Mouse (Mus musculus) lung, postnatal 25 days (tissue): ENCODE measurements around the gene Eva1c.

Source experiments
- DNase-seq: peaks from one replicate; pipeline ENCODE4 v3.0.0; 2022; ENCODE audit warnings: low spot score

Eva1c gene

DNA sequence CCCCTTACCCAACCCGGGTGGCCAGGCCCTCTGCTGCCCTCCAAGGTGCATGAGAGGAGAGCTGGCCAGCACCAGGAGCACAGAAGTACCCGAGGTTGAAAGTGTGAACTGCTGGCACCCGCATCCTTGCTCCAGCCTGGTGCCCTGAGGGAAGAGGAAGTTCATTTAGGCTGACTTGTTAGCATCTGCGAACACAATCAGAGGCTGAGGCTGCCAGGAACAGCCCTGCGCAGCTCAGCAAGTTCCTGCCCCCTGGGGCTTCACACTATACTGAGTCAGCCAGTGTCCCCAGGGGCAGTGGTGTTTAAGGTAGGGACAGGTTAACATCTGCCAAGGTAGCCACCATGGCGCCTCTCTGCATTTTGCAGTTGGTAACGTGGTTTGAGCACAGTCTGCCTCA lies 41.6 kb downstream of the Eva1c start:
- DNase-seq, result no peak

DNA sequence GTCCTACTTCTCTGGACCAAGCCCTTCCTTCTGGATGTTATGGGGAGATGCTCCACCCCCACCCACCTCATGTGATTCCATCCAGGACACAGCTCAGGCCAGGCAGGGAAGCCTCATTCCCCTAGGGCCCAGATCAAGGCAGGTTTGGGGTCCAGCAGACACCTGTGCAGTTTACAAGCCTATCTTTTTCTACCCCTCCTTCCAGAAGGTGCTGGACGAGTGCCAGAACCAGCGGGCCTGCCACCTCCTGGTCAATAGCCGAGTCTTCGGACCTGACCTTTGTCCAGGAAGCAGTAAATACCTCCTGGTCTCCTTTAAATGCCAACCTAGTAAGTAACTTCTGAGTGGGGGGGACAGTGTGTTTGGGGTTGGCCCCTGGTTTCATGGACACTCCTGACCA lies 42.8 kb downstream of the Eva1c start:
- DNase-seq, result no peak

DNA sequence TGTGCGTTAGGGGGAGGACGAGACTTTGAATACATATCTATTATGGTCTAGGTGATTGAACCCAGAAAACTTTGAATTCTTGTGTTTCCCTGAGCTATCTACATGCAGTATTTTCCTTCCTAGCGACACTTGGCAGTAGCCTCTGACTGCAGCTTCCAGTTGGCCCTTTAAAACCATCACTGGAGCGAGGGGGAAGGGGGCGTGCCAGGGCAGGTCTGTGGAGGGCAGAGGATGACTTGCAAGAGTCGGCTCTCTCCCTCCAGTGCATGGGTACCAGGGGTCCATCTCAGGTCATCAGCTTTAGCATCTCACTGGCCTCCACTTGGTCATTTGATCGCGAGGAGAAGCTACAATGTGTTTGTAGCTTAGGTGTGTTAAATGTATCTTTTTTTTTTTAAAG lies 46.4 kb downstream of the Eva1c start:
- DNase-seq, result no peak

DNA sequence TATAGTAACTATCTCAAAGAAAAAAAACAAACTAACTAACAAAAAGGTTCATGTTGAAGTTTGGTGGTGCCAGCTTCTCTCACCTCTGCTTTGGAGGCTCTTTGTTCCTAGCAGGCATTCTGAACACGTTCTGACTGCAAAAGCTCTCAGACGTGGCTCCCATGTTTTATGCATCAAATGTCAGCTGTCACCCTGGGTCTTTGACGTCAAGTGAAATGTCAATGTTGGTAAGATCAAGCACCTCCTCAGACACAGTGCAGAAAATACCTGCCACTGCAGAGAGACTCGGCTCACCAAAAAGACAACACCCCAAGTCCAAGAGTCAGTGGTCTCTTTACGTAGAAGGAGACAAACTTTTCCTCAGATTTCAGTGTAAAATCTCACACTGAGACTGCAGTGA lies 48.0 kb downstream of the Eva1c start:
- no peak for DNase-seq

DNA sequence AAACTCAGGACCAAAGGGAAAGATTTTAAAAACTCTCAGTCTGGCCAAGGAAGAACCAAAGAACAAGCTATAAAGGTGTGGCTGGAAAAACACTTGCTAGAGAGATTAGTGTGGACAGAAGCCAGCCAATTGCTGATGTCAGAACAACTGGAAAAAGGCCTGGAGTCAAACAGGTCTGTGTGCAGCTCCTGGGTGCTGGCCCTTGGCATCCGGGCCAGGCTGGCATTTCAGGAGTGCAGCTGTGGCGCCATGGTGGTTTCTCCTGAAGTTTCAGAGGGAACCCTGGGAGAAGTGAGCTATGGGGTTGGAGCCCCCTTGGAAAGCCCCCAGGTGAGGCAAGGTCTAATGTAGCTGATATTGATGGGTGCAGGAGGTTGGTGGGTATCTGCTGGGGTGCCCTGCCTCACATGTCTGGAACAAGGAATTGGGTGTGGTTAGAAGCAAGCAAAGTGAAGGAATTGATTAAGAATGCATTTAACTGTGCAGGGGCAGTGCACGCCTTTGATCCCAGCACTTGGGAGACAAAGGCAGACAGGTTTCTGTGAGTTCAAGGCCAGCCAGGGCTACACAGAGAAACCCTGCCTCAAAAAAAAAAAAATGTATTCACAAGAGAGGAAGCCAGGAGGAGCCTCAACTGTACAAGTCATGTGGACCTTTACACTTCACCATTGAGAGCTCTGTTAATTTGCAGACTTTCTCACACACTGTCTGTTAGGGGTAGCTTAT lies 51.8 kb downstream of the Eva1c start:
- no peak for DNase-seq

DNA sequence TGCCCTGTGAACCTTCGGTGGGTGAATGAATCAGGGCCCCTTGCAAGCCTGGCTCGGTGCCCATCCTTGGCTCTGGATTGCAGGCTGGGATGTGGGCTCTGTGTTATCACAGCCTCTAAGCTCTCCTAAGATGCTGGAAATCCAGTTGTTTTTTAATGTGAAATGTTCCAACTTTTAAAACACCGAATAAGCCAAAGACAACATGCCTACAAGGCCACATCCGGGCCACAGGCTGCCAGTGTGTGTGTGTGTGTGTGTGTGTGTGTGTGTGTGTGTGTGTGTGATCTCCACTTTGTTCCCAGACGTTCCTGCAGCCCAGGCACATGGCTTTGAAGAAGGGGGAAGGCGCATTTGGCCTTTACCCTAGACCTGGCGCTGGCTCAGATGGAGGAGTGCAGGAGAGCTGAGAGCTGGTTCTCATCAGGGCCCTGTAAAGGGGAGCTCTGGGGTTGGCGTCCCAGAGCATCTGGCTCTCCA lies 56.0 kb downstream of the Eva1c start:
- no peak for DNase-seq

DNA sequence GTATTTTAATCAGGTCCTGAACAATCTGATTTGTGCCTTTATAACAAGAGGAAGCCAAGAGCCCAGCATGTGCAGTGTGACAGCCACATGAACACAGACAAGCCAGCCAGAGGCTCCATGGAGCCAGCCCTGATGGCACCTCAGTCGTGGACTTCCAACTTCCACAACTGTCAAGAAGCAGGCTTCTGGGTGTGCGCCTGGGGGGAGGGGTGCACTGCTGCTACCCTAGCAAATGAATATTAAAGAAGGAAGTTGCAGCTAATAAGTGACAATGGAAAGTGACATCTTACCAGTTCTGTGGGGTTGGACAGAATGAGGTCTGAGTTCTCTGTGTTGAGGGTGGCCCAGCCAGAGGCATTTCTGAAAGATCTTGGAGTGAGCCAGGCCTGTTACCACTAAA lies 58.8 kb downstream of the Eva1c start:
- DNase-seq, result no peak

DNA sequence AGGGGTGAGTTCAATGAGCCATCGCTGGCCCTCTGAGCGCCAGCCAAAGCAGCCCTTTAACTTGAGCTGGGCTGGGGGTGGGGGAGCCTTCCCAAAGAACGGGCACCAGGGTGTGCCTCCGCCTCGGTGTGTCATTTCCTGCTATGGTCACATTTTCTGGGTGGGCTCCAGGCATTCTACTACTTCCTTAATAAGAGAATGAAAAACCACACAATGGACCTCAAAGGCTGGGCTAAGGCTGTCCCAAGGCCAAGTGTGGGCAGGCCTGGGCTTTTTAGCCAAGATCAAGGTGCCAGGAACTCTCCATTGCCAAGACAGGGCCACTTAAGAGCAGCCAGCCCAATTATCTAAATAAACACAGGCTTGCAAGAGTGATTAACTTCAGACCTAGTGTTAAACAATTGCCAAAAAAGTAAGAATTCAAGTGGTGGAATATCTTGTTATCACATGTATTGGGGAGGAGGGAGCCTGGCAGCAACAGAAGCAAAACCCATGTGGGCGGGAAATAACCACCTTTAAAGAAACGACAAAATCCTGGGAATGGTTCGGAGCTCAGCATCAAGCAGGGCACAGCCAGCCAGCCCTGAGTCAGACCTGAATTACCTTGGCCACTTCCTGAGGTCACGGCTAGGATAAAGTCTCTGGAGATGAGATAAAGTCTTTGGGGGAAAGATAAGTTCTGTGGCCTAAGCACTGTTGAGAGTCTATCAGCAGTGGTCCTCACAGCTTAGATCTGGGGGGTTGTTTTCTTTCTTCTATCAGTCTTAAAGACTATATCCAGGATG lies 59.5 kb downstream of the Eva1c start:
- peak; percentile 76 for DNase-seq

DNA sequence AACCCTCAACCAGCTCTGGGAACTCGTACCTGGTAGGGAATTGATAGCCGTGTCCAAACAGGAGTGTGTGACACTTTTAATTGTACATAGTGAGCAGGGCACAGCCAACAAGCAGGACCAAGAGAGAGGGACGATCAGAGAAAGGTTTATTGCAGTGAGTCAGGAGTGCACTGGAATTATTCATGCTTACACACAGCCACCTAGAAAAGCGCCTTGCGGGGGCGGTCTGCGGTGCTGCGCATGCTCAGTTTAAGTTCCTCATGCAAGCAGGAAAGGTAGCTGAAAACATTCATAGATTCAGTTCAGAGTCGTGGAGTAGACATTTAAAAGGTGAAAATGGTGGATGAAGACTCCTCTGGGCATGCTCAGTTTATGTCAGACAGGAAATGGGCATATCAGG lies 64.2 kb downstream of the Eva1c start:
- DNase-seq, result no peak

DNA sequence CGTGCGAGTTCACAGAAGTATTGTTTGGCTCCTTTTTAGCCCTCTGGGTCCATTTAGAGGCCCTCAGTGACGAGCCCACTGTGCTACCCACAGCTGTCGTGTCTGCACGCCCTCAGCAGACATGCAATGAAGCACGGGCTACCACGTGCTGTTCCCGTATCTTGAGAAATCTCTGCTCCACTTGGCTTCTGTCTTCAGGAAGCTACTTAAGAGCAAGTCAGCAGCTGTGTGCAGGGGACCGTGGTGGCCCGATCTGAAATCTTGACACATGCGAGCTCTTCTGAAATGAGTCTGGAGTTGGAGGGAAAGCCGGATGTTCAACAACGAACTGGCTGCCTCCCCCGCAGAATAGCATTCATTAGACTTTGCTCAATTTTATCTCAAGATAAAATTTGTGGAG lies 65.1 kb downstream of the Eva1c start:
- no peak for DNase-seq

DNA sequence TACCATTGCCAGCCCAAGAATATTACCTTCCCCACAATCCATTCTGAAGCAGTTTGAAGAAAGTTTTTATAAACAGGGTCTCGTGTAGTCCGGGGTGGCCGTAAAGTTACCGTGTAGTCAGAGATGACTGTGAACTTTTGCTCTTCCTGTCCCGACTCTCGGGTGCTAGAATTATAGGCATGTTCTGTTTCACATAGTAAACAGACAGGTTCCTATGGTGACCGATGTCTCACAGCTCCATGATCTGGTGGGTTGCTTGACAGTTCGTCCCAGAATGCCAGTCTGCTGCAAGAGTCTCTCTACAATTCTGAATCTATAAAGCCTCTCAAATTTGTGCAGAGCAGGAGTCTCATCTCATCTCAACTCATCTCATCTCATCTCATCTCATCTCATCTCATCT lies 65.6 kb downstream of the Eva1c start:
- no peak for DNase-seq

DNA sequence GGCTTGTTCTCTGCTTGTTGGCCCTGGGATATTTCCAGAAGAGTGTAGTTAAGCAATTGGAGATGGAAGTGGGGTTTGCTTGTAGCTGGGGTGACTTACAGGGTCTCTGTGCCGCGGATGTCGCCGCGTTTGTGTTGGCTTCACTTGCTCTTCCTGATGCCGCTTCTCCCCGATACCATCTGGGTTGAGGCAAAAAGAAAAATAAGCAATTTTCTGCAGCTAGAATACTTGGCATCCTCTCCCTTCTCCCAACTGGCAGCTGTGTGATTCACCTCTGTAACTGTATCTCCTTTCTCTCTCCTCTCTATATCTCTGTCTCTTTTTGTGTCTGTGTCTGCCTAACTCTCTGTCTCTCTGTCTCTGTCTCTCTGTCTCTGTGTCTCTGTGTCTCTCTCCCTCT lies 66.5 kb downstream of the Eva1c start:
- DNase-seq, result no peak

DNA sequence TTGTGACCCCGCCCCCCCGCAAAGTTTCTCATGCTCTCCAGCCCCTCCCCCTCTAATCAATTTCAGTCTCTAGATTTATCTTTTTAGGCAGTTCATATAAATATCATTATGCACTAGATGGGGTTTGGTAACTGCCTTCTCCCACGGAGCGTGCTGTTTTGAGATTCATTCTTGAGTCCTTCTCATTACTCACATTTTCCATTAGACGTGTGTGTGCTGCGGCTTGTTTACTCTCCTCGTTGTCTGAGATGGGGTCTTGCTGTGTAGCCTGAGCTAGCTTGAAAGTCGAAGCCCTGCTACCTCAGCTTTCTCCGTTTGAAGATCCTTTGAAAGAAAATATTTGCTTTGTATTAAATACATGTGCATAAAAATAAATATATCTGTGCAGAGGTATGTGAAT lies 67.3 kb downstream of the Eva1c start:
- DNase-seq, result no peak

DNA sequence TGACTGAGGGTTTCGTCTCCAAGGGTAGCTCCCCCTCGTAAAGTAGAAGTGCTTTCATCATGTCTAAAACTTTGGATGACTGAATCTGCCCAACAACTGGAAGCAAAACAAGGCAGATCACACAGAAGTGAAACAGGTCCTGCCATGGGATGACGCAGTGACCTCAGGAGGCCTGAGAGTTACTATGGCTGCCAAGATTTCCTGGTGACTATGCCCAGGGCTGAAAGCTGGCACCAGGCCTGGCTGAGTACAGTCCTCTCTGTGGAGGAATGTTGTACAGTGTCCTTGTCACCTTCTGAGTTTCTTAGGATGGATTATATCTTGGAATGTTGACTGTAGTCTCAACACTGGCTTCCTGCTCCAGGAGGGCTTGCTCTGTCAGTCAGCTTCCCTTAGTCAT lies 71.1 kb downstream of the Eva1c start:
- peak; percentile 18 for DNase-seq

DNA sequence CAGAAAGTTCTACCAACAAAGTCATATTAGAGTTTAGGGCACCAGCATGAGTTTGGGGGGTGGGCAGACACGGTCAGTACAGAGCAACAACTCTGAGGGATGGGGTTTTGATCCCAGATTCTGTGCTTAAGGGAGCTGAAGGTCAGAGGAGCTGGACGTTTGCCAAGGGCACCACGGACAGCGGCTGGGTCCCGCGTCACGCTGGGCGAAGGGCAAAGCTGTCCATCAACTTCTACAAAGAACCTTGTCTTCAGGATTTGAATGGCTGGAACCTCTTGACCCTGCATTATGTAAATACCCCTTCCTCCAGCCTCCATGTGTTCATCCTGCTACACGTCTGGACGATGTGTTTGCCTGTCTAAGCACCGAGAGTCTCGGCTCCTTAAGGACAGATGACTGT lies 73.0 kb downstream of the Eva1c start:
- no peak for DNase-seq

DNA sequence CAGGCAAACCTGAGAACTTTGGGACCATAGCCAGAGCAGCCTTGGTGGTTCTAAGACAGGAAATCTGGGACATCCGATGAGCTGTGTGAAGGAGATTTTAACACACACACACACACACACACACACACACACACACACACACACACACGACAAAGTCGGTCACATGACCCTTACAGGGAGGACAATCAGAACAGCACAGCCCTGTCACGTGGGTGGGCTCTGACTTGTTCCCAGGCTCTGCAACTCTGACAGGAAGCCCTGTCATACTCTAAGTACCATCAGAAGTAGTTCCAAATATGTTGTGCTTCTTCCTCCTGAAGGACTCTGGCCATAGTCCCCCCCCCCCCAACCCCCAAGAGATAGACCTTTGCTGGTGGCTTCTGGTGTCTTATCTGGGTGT lies 74.8 kb downstream of the Eva1c start:
- DNase-seq, result no peak

DNA sequence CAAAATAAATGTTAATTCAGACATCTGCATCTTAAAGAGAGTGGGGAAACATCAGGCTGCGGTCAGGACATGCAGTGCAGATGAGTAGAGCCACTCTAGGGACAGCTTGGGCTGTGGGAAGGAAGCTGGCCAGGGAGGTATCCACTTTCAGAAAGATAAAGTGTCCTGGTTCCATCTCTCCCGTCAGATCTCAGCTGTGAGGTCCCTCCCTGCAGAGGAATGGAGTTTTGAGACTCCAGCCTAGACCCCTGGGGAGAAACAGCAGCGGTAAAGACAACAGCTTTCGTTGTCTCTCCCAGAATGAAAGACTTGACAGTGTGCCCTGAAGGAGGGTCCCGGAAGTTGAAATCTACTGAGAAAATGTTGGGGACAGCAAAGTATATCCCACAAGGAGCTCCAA lies 76.8 kb downstream of the Eva1c start:
- DNase-seq, result no peak

DNA sequence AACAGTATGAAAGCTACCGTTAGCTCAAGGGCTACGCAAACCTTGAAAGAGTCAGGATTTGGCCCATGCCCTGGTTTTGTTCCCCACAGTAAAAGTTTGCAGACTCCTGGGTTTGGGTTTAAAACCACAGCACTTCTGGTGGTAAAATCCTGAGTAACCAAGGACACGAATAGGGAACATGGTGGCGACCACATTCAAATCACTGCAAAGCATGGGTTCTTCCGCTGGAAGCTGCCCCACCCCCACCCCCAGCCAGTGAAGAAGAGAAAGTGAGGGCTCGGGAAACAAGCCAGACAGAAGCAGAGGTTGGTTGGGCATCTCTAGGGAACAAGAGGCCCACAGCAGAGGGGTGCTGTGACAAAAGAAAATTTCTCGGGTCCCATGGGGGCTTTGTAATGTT lies 80.7 kb downstream of the Eva1c start:
- DNase-seq, result no peak

DNA sequence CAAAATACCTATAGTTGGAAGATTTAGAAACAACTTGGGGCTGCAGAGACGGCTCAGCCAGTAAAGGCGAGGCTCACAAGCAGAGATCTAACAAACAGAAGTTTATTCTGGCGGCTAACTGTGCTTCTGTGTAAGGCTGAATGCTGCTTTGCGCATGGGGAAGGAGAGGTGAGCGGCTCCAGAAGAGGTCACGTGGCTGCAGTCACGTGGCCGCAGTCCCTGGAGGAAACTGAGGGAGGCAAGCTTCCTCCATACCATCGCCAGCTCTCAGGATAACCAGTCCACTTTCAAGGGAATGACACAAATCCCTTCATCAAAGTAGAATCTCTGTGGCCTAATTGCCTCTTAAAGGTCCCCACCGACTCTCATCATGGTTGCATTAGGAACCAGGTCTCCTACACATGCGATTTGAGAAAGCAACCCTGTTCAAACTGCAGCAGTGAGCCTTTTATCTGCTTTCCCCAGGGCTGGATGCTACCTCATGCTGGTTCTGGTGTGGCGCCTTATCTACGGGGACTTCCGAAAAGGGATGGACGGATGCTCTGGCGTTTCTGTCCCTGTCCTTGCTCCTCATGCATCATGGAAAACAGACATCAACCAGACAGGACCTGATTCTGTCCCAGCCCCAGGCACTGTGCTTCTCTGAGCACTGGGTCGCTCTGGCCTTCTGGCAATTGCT lies 84.5 kb downstream of the Eva1c start:
- no peak for DNase-seq

DNA sequence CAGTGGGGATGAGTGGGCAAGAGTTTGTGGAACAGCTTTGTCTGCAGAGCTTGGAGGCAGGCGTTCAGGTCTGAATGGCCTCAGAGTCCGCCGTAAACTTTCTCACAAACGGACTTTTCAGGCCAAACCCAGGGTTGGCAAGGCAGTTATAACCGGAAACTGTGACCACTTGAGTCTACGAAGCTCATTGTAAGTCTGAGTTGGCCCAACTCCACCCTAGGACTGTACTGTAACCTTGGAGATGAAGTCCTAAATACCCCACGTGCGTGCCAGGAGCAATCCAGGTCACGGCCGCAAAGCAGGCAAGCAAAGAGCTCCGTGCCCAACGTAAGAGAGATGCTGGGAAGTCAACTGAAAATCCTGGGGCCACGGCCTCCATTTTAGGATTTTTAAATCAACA lies 85.2 kb downstream of the Eva1c start:
- peak; percentile 38 for DNase-seq

DNA sequence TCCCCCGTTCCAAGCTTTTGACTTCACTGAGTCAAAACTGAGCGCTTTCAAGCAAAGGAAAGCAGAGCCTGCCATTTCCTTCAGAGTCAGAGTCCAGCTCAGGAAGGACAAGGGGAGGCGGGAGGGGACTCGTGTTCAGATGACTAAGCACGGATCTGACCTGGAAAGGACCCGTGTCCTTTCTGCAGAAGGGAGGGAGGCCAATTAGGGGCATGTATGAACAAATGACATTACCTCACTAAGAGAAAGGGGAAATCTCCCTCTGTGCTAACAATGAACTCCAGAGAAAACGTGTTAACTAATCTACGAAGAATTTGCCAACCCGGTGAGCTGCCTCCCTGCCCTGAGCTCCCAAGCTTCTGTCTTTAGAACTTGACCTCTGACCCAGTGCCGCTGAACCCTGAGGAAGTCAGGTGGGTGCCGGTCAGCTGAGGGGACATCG lies 89.5 kb downstream of the Eva1c start:
- no peak for DNase-seq

DNA sequence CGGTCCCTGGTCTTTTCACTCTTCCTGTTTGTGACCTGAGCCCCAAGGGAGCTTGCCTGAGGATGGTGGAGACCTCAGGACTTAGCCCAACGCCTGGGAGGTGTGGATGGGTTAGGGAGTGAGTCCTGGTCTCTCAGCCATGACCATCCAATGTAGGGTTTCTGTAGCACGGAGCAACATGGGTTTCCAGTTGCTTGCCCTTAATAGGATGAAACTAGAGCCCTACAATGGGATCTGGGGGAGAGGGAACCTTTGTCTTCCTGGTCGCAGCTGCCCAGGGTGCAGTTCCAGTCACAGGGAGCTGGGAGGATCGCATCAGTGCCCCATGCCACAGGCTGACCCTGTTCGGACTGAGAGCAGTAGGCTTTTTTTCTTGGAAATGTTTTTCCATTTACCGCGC lies 90.6 kb downstream of the Eva1c start:
- no peak for DNase-seq
